Mouse (Mus musculus) intestine, embryonic 14.5 days (tissue): ENCODE measurements around the gene Rnls. TPM values are rescaled to one million over a fixed set of nuclear protein-coding genes. Genes with fewer than 3 reads are reported as not detected.

Experiments used
- ATAC-seq: fragments of 200-750 bp; cut with Nextera tagmentation; replicated peaks from 2 replicates; pipeline ENCODE4 v1.8.0; 2017; ENCODE audit warnings: low read depth, moderate number of reproducible peaks, moderate TSS enrichment, moderate library complexity; ENCODE audit not compliant: low FRiP score, low TSS enrichment
- DNase-seq: peaks from one replicate; pipeline ENCODE4 v3.0.0-alpha.2; 2018; ENCODE audit warnings: low spot score
- H3K27ac ChIP-seq: fragments of 300-500 bp; sonication (generic); 2 replicates; pipeline ENCODE4 v1.5.1; 2014; ENCODE audit warnings: low read depth, mild to moderate bottlenecking, control low read depth
- H3K27me3 ChIP-seq: fragments of 300-500 bp; sonication (generic); replicated peaks from 2 replicates; pipeline ENCODE4 v1.6.1; 2014; ENCODE audit warnings: low read length, control low read depth; ENCODE audit not compliant: control insufficient read depth, insufficient read depth
- H3K36me3 ChIP-seq: fragments of 300-500 bp; sonication (generic); 2 replicates; pipeline ENCODE4 v1.6.1; 2014; ENCODE audit warnings: low read length, control low read depth; ENCODE audit not compliant: control insufficient read depth, insufficient read depth
- H3K4me1 ChIP-seq: fragments of 300-500 bp; sonication (generic); replicated peaks from 2 replicates; pipeline ENCODE4 v1.6.1; 2014; ENCODE audit warnings: low read length, control low read depth, mixed read lengths; ENCODE audit not compliant: control insufficient read depth, insufficient read depth
- H3K4me2 ChIP-seq: fragments of 300-500 bp; sonication (generic); 2 replicates; pipeline ENCODE4 v1.6.1; 2014; ENCODE audit warnings: low read length
- H3K4me3 ChIP-seq: fragments of 300-500 bp; sonication (generic); 2 replicates; pipeline ENCODE4 v1.5.1; 2014; ENCODE audit warnings: low read depth, low read length, control low read depth, mixed read lengths
- H3K9ac ChIP-seq: fragments of 300-500 bp; sonication (generic); 2 replicates; pipeline ENCODE4 v1.6.1; 2014; ENCODE audit warnings: mild to moderate bottlenecking, low read length
- H3K9me3 ChIP-seq: fragments of 300-500 bp; sonication (generic); 2 replicates; pipeline ENCODE4 v1.6.1; 2016; ENCODE audit warnings: low read length, control low read depth; ENCODE audit not compliant: control insufficient read depth
- WGBS: fragments of 180-500 bp; shearing (Covaris S2); extraction: QIAGEN DNeasy Blood & Tissue Kit; methylation state at CpG from one replicate; pipeline ENCODE4 v1.1.7; 2014; 5-methylcytosine and 5-hydroxymethylcytosine counted together
- polyA plus RNA-seq: library from polyadenylated mRNA; unstranded; fragments of >200 nt; fragmentation: Nextera tagmentation; extraction: Ambion mirVana; gene quantifications from 2 replicates; pipeline ENCODE4 v1.2.1, GENCODE M21; 2014

The Rnls gene
- polyA plus RNA-seq, 1 experiment from 2014 or later: 6.4 TPM

GRCm38 (mm10) chr19:33326706-33327641, 65.1 kb downstream of the Rnls start:
- no peak overlapping the region for H3K27ac ChIP-seq
- no peaks in the 10 kb centered on the region; the same call in 1 of the 2 replicates for H3K9me3 ChIP-seq
- no peaks in the 10 kb centered on the region for H3K4me1 ChIP-seq
- no peak overlapping the region for H3K4me2 ChIP-seq
- H3K27me3 ChIP-seq: no peaks in the 10 kb centered on the region
- H3K4me3 ChIP-seq: no peak overlapping the region
- DNase-seq (no peak), ATAC-seq (no peak)
- H3K9ac ChIP-seq: no peak overlapping the region
- H3K36me3 ChIP-seq: no peaks in the 10 kb centered on the region
- WGBS: 65% methylated on average over 4 of the region's 4 CpGs

- DNase-seq: no peak
Observed at GRCm38 (mm10) chr19:33318785-33319184, 73.3 kb downstream of the Rnls start.

GRCm38 (mm10) chr19:33317130-33317529, 75.0 kb downstream of the Rnls start:
- Histone ChIP-seq H3K4me3 (no peak overlapping the region), H3K36me3 (no peaks in the 10 kb centered on the region), H3K4me2 (no peak overlapping the region), H3K4me1 (no peaks in the 10 kb centered on the region), H3K27ac (no peak overlapping the region), H3K27me3 (no peaks in the 10 kb centered on the region), H3K9ac (no peak overlapping the region), H3K9me3 (no peaks in the 10 kb centered on the region)
- ATAC-seq (no peak), DNase-seq (no peak)
- 54% methylated on average over 4 of the region's 4 CpGs for WGBS

More at GRCm38 (mm10) chr19:33318785-33319184, 73.3 kb downstream of the Rnls start:
- Histone ChIP-seq H3K27ac (no peak overlapping the region), H3K9me3 (no peaks in the 10 kb centered on the region; the same call in 1 of the 2 replicates), H3K4me1 (no peaks in the 10 kb centered on the region), H3K9ac (no peak overlapping the region), H3K4me2 (no peak overlapping the region), H3K36me3 (no peaks in the 10 kb centered on the region), H3K4me3 (no peak overlapping the region), H3K27me3 (no peaks in the 10 kb centered on the region)
- no peak for ATAC-seq
- 67% methylated on average over 1 of the region's 1 CpGs for WGBS

- Histone ChIP-seq H3K4me1 (no peaks in the 10 kb centered on the region), H3K4me2 (no peak overlapping the region), H3K9ac (no peak overlapping the region), H3K4me3 (no peak overlapping the region), H3K27me3 (no peaks in the 10 kb centered on the region), H3K27ac (no peak overlapping the region), H3K36me3 (no peaks in the 10 kb centered on the region), H3K9me3 (no peaks in the 10 kb centered on the region)
- no peak for DNase-seq
- no peak for ATAC-seq
- WGBS: 54% methylated on average over 3 of the region's 3 CpGs
Observed at GRCm38 (mm10) chr19:33299726-33300292, 92.3 kb downstream of the Rnls start.

- H3K36me3 ChIP-seq: no peaks in the 10 kb centered on the region
- no peak for DNase-seq
- 59% methylated on average over 2 of the region's 2 CpGs for WGBS
- no peaks in the 10 kb centered on the region for H3K4me1 ChIP-seq
- no peak overlapping the region for H3K27ac ChIP-seq
- H3K27me3 ChIP-seq: no peaks in the 10 kb centered on the region
- no peak overlapping the region for H3K4me3 ChIP-seq
- no peak overlapping the region for H3K9ac ChIP-seq
- H3K9me3 ChIP-seq: no peaks in the 10 kb centered on the region
- no peak overlapping the region for H3K4me2 ChIP-seq
- ATAC-seq: no peak
Observed at GRCm38 (mm10) chr19:33296338-33296737, 95.8 kb downstream of the Rnls start.

- H3K4me3 ChIP-seq: no peak overlapping the region
- no peaks in the 10 kb centered on the region for H3K36me3 ChIP-seq
- H3K4me2 ChIP-seq: no peak overlapping the region
- no peak for DNase-seq
- ATAC-seq: no peak
- no peaks in the 10 kb centered on the region for H3K27me3 ChIP-seq
- no peak overlapping the region for H3K27ac ChIP-seq
- WGBS: 49% methylated on average over 3 of the region's 3 CpGs
- no peak overlapping the region for H3K9ac ChIP-seq
- no peaks in the 10 kb centered on the region for H3K9me3 ChIP-seq
- no peaks in the 10 kb centered on the region for H3K4me1 ChIP-seq
Observed at GRCm38 (mm10) chr19:33282985-33283384, 109.1 kb downstream of the Rnls start.

- Histone ChIP-seq H3K4me3 (no peak overlapping the region), H3K27ac (no peak overlapping the region)
- WGBS: 95% methylated on average over 1 of the region's 1 CpGs
Observed at GRCm38 (mm10) chr19:33276421-33276820, 115.7 kb downstream of the Rnls start.

GRCm38 (mm10) chr19:33273676-33274075, 118.4 kb downstream of the Rnls start:
- H3K36me3 ChIP-seq: no peaks in the 10 kb centered on the region
- ATAC-seq (no peak), DNase-seq (no peak)
- no peaks in the 10 kb centered on the region for H3K4me1 ChIP-seq
- H3K9ac ChIP-seq: no peak overlapping the region
- no peak overlapping the region for H3K4me3 ChIP-seq
- no peaks in the 10 kb centered on the region for H3K9me3 ChIP-seq
- WGBS: 70% methylated on average over 1 of the region's 1 CpGs
- no peak overlapping the region for H3K4me2 ChIP-seq
- H3K27ac ChIP-seq: no peak overlapping the region
- no peaks in the 10 kb centered on the region for H3K27me3 ChIP-seq

More at GRCm38 (mm10) chr19:33276421-33276820, 115.7 kb downstream of the Rnls start:
- no peak for ATAC-seq
- H3K27me3 ChIP-seq: no peaks in the 10 kb centered on the region
- no peaks in the 10 kb centered on the region for H3K9me3 ChIP-seq
- no peak overlapping the region for H3K4me2 ChIP-seq
- H3K9ac ChIP-seq: no peak overlapping the region
- no peaks in the 10 kb centered on the region for H3K36me3 ChIP-seq
- H3K4me1 ChIP-seq: no peaks in the 10 kb centered on the region
- no peak for DNase-seq
